Mouse (Mus musculus) kidney, adult 9 months (tissue): Measurements from ENCODE around the gene Arpin.
A peak's percentile ranks its signal among the peaks of the same experiment; 100 is the strongest.

Source experiments
- DNase-seq: peaks from one replicate; pipeline ENCODE4 v3.0.0; 2022

The Arpin gene

GRCm38 (mm10) chr7:79934862-79935510 lies at the start of gene Arpin:
Gene Arpin, minus strand, starts transcription at chr7:79935359.
- DNase-seq, result peak; percentile 78

GRCm38 (mm10) chr7:79975316-79975715 lies 40.2 kb upstream of the Arpin start:
- DNase-seq, result no peak

- DNase-seq, result no peak
Observed at GRCm38 (mm10) chr7:79972195-79972594, 37.0 kb upstream of the Arpin start.

GRCm38 (mm10) chr7:79970336-79970735 lies 35.2 kb upstream of the Arpin start:
- DNase-seq, result no peak

GRCm38 (mm10) chr7:79968326-79968725 lies 33.2 kb upstream of the Arpin start:
- no peak for DNase-seq

- DNase-seq, result no peak
Observed at GRCm38 (mm10) chr7:79961600-79961999, 26.4 kb upstream of the Arpin start.

GRCm38 (mm10) chr7:79956131-79956530 lies 21.0 kb upstream of the Arpin start:
- no peak for DNase-seq

- DNase-seq, result no peak
Observed at GRCm38 (mm10) chr7:79954890-79955289, 19.7 kb upstream of the Arpin start.

- no peak for DNase-seq
Observed at GRCm38 (mm10) chr7:79951038-79951437, 15.9 kb upstream of the Arpin start.

GRCm38 (mm10) chr7:79950236-79950635 lies 15.1 kb upstream of the Arpin start:
- no peak for DNase-seq

GRCm38 (mm10) chr7:79935511-79936205 lies 499 bp upstream of the Arpin start:
- DNase-seq, result peak; percentile 87

- DNase-seq, result no peak
Observed at GRCm38 (mm10) chr7:79934461-79934860, 698 bp downstream of the Arpin start.

- no peak for DNase-seq
Observed at GRCm38 (mm10) chr7:79928516-79929052, 6.6 kb downstream of the Arpin start.

GRCm38 (mm10) chr7:79920344-79920983 lies 14.7 kb downstream of the Arpin start, which contains the start of gene Ap3s2:
Gene Ap3s2, minus strand, starts transcription at chr7:79920649.
- DNase-seq, result peak; percentile 92

GRCm38 (mm10) chr7:79914556-79914955 lies 20.6 kb downstream of the Arpin start:
- peak; percentile 54 for DNase-seq

- no peak for DNase-seq
Observed at GRCm38 (mm10) chr7:79907356-79907755, 27.8 kb downstream of the Arpin start.

- no peak for DNase-seq
Observed at GRCm38 (mm10) chr7:79906914-79907313, 28.2 kb downstream of the Arpin start.

GRCm38 (mm10) chr7:79905193-79905592 lies 30.0 kb downstream of the Arpin start:
- no peak for DNase-seq

- DNase-seq, result no peak
Observed at GRCm38 (mm10) chr7:79903160-79903792, 31.9 kb downstream of the Arpin start.

- no peak for DNase-seq
Observed at GRCm38 (mm10) chr7:79900753-79901152, 34.4 kb downstream of the Arpin start.

- peak; percentile 48 for DNase-seq
Observed at GRCm38 (mm10) chr7:79895225-79895624, 39.9 kb downstream of the Arpin start.

- DNase-seq, result no peak
Observed at GRCm38 (mm10) chr7:79894790-79895189, 40.4 kb downstream of the Arpin start.
